Mouse (Mus musculus) midbrain, embryonic 15.5 days (tissue): ENCODE measurements around the gene Msh6. TPM values are rescaled to one million over a fixed set of nuclear protein-coding genes. Genes with fewer than 3 reads are reported as not detected.

ENCODE experiments used
- ATAC-seq: fragments of 200-750 bp; cut with Nextera tagmentation; replicated peaks from 2 replicates; pipeline ENCODE4 v1.8.0; 2017; ENCODE audit warnings: moderate TSS enrichment
- H3K27ac ChIP-seq: fragments of 300-500 bp; sonication (generic); 2 replicates; pipeline ENCODE4 v1.5.1; 2015; ENCODE audit warnings: mild to moderate bottlenecking, inconsistent platforms
- H3K27me3 ChIP-seq: fragments of 300-500 bp; sonication (generic); replicated peaks from 2 replicates; pipeline ENCODE4 v1.6.1; 2015; ENCODE audit warnings: inconsistent platforms
- H3K36me3 ChIP-seq: fragments of 300-500 bp; sonication (generic); replicated peaks from 2 replicates; pipeline ENCODE4 v1.6.1; 2015; ENCODE audit warnings: inconsistent platforms
- H3K4me1 ChIP-seq: fragments of 300-500 bp; sonication (generic); 2 replicates; pipeline ENCODE4 v1.6.1; 2015; ENCODE audit warnings: inconsistent platforms
- H3K4me2 ChIP-seq: fragments of 300-500 bp; sonication (generic); 2 replicates; pipeline ENCODE4 v1.6.1; 2015; ENCODE audit warnings: inconsistent platforms, mild to moderate bottlenecking, moderate library complexity
- H3K4me3 ChIP-seq: fragments of 300-500 bp; sonication (generic); 2 replicates; pipeline ENCODE4 v1.5.1; 2015; ENCODE audit warnings: mild to moderate bottlenecking, inconsistent platforms
- H3K9ac ChIP-seq: fragments of 300-500 bp; sonication (generic); 2 replicates; pipeline ENCODE4 v1.6.1; 2015; ENCODE audit warnings: mild to moderate bottlenecking, inconsistent platforms
- H3K9me3 ChIP-seq: fragments of 300-500 bp; sonication (generic); 2 replicates; pipeline ENCODE4 v1.6.1; 2016; ENCODE audit warnings: inconsistent platforms
- WGBS: fragments of 180-500 bp; shearing (Covaris S2); methylation state at CpG from one replicate; pipeline ENCODE4 v1.1.7; 2015; ENCODE audit warnings: mixed read lengths; 5-methylcytosine and 5-hydroxymethylcytosine counted together
- polyA plus RNA-seq: library from polyadenylated mRNA; unstranded; fragments of >200 nt; fragmentation: Nextera tagmentation; extraction: Ambion mirVana; gene quantifications from 2 replicates; pipeline ENCODE4 v1.2.1, GENCODE M21; 2015

Msh6 gene
- polyA plus RNA-seq, 1 experiment from 2014 or later, result 29.4 TPM

DNA sequence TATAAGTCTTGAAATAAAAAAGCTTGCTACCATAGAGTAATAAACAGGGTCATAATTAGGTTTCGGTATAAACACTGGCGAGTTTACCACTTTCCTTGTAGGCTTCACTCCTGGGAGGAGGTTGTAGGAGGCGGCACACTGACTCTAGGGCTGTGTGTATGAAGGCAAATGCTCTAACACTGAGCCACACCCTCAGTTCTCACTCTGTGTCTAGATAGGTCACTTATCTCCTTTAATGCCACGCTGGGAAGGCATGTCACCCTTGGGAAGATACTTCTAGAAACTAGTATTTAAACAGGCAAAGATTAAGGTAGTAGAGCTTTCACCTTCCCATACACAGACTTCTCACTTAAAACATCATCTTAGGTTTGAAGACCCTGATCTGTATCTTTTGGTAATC, 59.6 kb downstream of the Msh6 start:
- Histone ChIP-seq H3K27ac (no peak overlapping the region), H3K4me3 (no peak overlapping the region), H3K9me3 (no peaks in the 10 kb centered on the region), H3K27me3 (no peaks in the 10 kb centered on the region), H3K4me2 (no peak overlapping the region), H3K36me3 (no peaks in the 10 kb centered on the region), H3K4me1 (0 out of 2 replicates have a peak, but pooled peaks cover 4% of the 10 kb centered on the region), H3K9ac (no peak overlapping the region)
- ATAC-seq, result no peak
- 95% methylated on average over 4 of the region's 4 CpGs for WGBS

Other genes with a start within 250 kb of the Msh6 start
- 0.44 and 1.1 TPM in 2 replicates for gene Kcnk12, start 177.1 kb upstream of the Msh6 start, polyA plus RNA-seq
- gene Rpl36-ps4, start 54.1 kb upstream of the Msh6 start, polyA plus RNA-seq, result not detected in 2 replicates
- gene Fbxo11, start 90.2 kb downstream of the Msh6 start, polyA plus RNA-seq, result 33.6 and 37.5 TPM in 2 replicates